Mouse (Mus musculus) brain, adult 2 months (tissue): ENCODE data around the gene Bfsp2.

Experiments
- DNase-seq: peaks from one replicate; pipeline ENCODE4 v3.0.0; 2011; ENCODE audit warnings: low read depth, low spot score

The Bfsp2 gene

DNA sequence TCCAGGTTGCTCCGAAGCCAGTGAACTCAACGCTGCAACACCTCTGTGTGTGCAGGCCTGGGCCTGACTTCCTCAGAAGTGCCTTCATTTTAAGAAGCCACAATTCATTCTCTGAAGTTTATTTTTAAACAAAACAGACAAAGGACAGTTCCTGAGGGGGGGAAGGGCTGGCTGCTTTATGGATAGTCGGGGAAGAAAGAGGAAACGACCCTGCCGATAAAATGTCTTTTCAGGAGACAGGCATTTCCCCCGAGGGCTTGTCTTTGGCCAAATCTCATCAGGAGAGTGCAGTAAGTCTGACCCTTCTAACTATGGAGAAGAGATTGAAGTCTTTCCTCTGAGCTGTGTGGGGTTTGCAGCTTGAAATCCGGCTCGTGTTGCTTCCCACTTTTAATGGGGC is 5.4 kb upstream of the Bfsp2 start:
- no peak for DNase-seq

DNA sequence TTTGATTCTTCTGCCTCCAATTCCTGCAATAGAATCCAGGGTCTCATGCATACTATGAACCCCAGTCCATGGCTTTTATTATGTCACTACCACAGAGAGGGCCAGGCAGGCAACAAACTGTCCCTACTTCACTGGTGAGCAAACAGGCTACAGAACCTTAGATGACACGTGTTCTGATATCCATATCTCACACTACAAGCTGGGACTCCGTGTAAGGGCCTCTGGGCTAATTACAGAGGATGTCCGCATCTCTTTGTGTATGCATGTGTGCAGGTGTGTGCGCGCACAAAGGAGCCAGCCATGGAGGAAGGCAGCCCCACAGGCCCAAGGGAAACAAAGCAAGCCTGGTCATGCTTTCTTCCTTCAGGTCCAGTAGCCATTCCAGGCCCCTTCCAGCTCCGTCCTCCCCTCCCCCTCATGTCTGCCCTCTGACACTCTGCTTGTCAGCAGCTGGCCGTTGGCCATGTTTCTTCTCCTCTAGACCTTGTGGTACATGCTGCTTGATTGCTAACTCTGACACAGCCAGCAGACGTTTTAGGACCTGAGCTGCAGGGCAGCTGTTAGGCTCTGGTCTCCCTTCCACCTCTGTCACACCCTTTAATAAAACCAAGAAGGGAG is 492 bp upstream of the Bfsp2 start:
- DNase-seq, result peak; percentile 45

DNA sequence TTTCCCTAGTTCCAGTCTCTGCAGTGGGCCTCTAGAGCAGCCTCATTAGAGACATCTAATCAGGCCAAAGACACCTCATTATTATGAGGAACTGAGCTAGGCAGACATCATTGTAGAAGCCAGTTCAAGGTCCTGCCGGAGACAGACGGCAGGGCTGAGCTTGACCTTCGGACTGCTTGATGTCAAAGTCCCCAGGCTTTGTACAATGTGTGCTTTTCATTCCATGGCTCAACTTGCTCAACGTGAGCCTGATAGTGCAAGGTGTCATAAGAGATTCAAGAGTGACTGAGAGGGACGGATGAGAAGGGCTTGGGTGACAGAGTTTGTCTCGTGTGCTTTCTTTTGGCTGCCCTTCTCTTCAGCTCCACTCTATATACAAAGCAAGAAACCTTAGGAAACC is 4.8 kb downstream of the Bfsp2 start:
- no peak for DNase-seq

DNA sequence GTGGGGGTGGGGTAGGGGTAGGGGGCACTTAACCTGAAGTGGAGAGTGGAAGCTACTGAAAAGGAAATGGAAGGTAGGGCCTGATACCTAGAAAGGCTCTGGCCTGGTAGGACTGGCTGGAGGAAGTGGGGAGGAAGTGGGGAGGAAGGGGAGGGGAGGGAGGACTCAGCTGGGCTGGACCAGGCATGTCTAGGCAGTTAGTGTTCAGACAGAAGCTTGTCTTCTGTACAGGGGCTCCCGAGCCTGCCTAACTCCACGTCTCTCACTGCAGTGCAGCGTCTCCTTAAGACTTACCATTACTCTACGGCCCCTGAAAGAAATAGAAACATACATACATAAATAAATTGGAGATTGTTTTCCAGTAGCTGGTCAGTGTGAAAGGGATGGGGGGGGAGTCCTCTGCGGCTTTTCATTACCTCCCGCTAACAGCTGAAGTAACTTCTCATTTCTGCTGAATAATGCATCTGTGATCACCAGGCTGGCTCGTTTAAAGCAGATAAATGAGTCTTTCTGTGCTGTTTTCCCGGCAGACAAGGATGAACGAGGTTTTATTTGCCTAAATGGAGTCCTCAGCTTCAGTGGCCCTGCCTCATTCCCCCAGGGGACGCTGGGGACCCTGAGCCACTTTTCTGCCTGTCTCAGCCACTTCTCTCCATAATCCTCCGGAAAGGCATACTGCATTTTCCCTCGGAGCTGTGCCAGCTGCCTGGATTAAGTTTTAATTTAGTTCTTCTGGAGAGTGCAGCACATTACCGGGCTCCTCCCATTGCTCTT is 6.1 kb downstream of the Bfsp2 start:
- DNase-seq, result peak; percentile 59

DNA sequence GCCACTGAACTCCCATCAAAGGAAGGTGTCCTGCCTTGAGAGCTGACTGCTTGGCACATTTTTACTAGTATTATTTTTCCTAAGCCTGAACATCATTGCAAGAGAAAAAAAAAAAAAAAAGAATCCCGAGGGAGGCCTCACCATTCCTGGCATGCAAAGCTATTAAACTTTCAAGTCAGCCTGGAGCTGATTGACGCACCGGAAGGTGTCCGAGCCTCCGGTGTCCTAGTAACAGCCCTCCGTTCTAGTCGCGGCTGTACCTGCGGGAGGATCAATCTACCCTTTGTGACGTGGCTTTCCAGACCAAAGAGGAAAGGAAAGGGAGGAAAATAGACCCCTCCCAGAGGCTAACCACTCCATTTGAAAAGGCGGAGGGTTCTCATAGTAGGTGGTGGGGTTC is 8.4 kb downstream of the Bfsp2 start:
- DNase-seq, result peak; percentile 39

DNA sequence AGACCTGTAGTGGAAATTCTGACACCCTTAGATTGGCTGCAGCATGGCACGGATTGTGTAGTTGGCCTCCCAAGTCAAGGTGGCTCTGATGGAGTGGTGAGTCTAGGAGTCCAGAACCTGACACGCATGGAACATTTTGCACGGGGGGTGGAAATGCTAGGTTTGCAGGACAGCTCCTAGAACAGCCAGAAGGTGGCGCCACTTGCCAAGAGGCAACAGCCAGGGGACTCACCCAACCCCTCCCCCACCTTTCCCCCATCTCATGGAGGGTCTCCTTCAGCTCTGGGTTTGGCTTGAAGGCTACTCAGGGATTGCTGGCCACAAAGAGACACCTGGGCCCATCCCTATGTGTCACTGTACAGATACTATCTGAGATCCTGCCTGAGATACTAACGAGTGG is 10.7 kb downstream of the Bfsp2 start:
- peak; percentile 43 for DNase-seq

DNA sequence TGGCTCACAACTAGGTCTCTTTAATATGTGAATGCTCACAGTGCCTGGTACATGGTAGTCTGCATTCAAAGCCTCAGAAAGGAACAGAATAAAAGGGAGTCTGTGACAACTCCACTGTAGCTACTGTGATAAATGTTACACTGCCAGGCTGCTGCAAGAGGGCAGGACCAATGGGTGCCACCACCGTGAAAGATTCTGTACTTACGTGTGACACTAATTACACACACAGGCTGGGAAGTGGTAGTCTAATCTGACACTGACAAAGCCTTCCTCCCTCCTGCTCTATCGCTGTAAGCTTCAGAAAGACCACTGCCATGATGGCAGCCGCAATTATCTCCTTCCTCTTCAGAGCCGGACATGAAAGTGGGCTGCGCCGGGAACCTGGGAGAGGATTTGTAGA is 11.3 kb downstream of the Bfsp2 start:
- peak; percentile 72 for DNase-seq

DNA sequence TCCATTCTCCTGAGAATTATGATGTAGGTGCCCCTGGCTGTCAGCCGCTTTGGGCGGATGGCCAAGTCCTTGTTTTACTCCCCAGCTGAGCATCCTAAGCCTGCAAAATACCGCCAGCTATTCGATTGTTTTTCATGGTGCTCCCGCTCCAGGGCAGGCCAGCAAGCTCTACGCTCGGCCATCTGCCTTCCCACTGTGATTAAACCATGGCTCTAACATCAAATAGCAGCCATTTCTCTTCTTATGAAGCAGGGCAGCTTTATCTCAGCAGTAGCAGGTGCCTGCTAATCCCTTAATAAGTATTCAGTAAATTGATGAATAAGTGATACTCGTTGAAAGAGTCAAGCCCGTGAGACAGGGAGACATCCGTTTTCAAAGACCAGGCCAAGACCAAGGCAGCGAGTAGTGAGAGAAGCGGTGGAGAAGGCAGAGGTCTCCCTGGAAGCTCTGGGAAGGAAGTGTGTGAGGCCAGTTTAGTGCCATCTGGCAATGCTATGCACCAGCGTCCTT is 14.5 kb downstream of the Bfsp2 start:
- peak; percentile 83 for DNase-seq

DNA sequence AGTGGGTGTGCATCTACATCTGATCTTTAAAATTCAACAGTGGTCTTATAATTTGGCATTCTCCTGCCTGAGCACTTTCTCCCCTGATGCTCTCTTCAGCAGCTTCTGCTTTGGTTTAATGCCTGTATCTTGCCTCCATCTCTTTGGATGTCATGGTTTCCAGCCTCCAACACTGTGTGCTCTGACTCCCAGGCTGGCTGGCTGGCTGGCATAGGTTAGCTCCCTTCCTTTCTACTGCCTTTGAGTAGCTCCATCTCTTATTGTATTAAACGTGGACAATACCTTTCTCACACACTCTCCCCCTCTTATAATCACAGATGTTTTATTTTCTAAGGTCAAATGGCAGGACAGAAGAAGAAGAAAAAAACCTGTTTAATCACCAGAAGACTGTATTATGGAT is 14.9 kb downstream of the Bfsp2 start:
- no peak for DNase-seq

DNA sequence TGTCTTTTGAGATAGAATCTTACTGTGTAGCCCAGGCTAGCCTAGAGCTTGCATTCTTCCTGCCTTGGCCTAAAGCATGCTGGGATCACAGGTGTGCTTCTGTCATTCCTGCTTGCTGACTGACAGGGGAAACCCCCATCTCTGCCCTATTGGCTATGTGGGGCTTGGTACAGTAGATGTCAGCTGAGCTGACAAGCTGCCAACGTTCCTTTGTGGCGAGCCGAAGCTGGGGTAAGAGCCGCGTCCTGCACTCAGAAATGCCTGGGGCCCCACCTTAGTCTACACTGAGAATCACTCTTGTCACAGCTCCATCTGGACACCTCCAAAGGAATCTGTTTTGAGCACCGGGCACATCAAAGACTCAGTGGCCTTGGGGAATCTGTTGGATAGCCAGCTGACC is 16.4 kb downstream of the Bfsp2 start:
- DNase-seq, result no peak

DNA sequence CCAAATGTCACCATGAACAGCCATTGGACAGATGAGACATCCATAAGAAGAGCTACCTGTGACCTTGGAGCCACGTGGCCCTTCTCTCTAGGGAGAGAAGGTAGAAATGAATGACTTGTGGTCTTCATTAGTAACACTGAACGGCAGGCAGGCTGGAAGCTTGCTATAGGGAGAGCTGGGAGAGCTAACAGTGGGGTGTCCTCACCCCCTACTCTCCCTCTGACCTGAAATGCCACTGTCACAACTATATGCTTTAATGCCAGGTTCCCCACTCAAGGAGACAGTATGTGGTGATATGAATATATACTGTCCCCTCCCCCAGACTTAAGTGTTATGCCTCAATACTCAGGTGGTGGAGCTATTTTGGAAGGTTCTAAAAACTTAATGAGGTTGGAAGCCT is 20.4 kb downstream of the Bfsp2 start:
- no peak for DNase-seq

DNA sequence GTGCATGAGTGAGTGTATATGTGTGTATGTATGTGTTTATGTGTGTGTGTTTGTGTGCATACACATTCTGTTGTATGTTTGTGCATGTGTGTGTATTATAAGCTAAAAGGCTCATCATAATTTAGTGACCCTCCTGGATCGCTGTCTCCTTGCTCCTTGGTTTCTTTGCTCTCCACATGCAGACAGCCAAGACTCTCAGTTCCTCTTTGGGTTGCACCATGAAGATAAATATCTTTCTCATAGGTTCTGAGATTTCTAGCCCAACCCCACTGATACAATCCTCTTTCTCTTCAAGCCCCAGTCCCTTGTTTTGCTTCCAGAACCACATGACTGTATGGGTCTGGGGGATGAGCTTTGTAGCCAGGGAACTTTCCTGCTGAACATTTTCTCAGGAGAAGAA is 20.9 kb downstream of the Bfsp2 start:
- DNase-seq, result no peak

DNA sequence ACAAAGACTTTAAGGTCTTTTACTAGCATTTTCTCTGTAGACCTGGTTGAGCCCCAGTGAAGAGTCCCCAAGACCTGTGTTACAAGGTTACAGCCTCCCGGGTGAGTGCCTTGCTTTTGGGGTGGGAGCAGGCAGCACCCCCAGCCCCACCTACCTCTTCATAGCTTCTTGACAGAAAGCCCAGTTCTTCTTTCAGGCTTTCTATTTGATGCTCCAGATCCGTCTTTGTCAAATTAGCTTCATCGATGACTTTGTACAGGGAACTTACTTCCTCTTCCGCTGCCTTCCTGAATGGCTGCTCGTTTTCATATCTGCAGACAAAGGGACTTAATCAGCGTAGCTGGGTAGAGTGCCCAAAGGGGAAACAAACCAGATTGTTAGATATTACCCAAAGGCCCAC is 30.6 kb downstream of the Bfsp2 start:
- DNase-seq, result no peak

DNA sequence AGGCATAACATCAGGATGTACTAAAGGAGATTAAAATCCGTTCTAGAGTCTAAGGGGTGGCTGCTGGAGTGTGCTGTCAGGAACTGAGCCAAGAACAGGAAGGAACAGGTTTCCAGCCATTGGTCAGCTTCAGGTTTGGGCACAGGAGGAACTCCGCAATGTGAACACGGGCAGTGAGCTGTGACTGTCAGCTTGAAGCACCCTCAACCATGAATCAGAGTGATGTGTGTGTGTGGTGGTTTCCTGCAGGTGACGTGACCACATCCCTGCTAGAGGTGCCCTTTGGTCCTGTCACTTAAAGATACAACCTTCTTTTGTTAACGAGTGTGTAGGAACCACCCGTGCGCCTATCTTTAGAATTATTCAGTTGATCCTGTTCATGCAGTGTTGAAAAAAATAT is 31.1 kb downstream of the Bfsp2 start:
- no peak for DNase-seq

DNA sequence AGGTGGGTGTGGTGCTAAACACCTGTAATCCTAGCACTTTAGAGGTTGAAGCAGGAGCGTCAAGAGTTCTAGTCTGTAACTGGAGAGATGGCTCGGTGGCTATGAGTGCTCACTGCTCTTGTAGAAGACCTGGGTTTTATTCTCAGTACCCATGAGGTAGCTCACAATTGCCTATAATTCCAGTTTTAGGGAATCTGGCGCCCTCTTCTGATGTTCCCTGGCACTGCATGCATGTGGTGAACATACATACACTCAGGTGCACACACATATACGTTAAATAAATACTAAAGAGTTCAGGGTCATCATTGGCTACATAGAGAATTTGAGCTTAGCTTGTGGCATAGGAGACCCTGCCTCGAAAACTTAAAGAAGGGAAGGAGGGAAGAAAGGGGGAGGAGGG is 35.6 kb downstream of the Bfsp2 start:
- no peak for DNase-seq

DNA sequence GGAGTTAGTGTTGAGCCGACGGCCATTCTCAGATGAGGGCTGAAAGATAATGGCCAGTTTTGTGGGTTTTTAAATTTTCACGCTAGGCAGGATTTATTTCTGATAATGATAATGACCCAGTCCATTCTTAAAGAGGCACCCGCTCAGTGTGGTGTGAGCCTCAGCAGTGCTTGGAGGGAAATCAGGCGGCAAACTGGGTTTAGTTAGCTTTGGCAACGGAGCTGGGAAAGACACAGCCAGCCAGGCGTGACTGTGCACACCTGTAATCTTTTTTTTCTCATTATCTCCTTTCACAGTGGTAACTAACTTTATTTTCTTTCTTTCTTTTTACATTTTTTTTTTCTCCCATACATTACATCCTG is 36.4 kb downstream of the Bfsp2 start:
- DNase-seq, result no peak

DNA sequence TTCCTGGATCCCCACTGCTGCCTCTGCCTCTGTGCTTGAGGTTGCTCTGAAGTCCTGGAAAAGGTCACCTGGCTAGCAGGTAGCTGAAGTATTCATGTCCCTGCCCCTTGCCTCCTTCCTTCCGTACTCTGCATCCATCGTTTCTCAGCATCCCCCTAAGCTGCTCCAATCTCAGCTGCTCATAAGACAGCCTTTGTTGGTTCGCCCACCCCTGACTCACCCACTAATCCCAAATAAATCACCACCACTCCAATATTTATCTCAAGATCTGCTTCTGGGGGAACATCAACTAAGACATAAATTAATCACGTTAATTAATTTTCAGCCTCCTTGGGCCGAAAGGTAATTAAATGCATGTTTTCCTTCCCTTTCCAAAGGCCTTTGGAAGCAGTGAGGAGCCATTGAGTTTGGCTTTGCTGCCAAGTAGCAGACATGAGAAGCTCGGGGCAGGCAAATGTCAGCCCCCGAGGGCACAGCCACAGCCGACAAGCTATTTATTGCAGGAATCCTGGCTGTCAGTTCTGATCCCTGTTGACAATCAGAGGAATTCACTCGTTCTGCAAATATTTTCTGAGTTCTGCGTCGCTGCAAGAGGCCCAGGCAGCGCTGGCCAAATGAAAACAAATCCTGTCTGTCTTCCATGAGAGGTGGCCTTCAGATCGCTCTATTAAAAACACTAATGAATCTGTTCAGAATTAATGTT is 36.9 kb downstream of the Bfsp2 start:
- DNase-seq, result peak; percentile 58

DNA sequence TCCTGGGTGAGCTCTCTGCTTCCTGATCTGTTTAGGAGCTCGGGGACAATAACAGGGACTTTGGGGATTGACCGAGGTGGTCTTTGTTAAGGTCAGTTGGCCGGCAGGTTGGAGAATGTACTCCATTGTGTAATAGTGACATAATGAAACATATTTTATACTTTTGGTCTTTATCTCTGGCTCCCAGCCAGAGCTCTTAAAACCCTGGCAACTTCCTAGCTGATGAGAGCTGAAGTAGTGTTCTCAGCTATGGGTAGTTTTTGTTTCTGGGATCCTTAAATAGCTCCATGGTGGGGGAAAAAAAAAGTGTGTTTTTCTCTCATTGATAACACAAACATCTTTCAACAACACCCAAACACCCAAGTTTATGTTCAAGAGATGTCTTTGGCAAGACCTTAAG is 39.6 kb downstream of the Bfsp2 start:
- no peak for DNase-seq

DNA sequence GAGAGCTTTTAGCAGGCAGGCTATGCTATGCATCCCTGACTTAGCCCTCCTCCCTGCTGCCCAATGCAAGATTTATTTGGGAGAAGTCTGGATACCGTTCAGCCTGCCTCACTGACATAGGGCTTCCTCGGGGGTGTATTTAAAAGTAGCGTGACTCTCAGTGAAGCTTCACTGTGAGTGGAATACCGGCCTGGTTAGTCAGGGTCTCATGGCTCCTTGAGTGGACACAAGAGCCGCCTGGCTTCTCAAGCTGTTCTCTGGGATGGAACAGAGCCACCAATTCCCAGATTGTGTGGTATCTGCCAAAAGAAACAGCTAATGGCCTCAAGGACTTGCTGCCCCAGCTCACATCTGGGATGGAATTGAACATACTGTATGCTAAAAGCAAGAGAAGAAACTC is 43.1 kb downstream of the Bfsp2 start:
- no peak for DNase-seq

DNA sequence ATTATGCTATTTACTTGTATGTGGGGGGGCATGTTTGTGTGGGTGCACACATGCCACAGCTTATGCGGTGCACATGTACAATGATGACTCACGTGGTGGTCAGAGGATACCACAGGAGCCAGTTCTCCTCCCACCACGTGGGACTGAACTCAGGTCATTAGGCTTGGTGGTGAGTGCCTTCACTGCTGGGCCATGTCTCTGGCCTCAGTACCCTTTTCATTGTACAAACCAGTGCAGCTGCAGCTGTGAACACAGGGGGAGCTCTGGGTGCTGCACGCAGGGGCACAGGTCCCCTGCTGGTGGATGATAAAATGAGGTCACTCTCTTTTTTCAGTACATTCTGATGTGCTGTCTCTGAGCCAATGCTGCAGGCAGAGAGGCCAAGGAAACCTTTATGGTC is 46.1 kb downstream of the Bfsp2 start:
- DNase-seq, result peak; percentile 36

DNA sequence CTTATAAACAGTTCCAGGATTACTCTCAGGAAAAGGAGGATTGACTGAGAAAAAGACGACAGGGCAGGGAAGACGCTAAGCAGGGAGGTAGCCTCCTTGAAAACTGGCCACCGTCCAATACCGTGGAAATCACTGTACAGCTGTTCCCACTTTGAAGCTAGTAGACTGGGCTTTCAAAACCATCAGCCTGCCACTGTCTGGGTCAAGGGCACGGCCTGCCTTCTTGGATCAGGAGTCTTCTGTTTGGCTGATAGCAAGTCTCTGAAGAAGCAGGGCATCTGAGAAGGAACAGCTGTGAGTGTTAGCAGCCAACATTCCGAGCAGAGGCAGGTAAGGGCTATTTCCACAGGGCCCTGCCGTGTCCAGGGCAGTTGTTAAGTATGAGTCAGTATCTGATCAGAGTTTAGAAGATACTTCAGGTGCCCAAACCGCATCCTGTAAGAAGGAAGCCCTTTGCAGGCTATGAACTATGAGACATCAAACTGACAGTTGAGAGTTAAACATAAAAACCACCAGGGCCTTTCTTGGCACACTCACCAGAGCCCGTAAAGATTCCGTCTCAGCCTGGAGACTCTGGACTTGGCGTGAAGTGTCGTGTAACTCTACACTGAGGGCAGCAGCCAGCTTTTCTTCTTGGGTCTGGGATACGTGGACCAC is 48.0 kb downstream of the Bfsp2 start:
- peak; percentile 26 for DNase-seq

DNA sequence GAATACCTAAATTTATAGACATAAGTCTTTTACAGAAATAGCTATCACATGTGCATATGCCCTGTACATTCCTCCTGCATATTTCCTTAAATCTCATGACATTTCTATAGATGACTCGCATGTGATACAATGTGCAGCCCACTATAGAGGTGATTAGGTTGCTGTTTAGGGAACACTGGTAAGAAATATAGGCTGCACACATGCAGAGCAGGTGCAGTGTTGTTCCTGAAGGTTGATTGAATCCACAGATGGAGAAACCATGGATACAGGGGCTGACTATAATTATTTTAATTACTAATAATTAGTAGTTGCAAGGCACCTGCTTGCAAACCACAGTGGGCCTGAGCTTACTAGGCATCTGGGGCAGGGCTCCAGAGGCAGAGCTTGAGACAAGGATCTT is 48.5 kb downstream of the Bfsp2 start:
- DNase-seq, result no peak
